Mouse (Mus musculus) brain, embryonic 14.5 days (tissue): ENCODE data around the gene Pdia4.

Experiments
- CTCF ChIP-seq: fragments of 200-500 bp; IDR thresholded peaks from 2 replicates; pipeline ENCODE4 v1.5.1; 2012; ENCODE audit warnings: inconsistent platforms, mild to moderate bottlenecking, moderate library complexity, borderline replicate concordance; ENCODE audit not compliant: insufficient read depth, insufficient read length; ENCODE audit errors: extremely low read depth
- POLR2A ChIP-seq: fragments of 200-500 bp; IDR thresholded peaks from 2 replicates; pipeline ENCODE4 v1.6.1; 2012; ENCODE audit warnings: mild to moderate bottlenecking, inconsistent platforms, borderline replicate concordance; ENCODE audit not compliant: poor library complexity, insufficient read depth, insufficient read length, severe bottlenecking; ENCODE audit errors: extremely low read depth

GRCm38 (mm10) chr6:47808545-47808944, 4.7 kb downstream of the Pdia4 start:
- TF ChIP-seq CTCF, result no peak
- TF ChIP-seq POLR2A, result no peak
